Mouse (Mus musculus) cerebellum, adult 18-20 months (tissue): ENCODE data around the gene Prmt9.

Experiments
- DNase-seq, 2 experiments: peaks; one replicate each; pipeline ENCODE4 v3.0.0; 2021

Gene Prmt9

DNA sequence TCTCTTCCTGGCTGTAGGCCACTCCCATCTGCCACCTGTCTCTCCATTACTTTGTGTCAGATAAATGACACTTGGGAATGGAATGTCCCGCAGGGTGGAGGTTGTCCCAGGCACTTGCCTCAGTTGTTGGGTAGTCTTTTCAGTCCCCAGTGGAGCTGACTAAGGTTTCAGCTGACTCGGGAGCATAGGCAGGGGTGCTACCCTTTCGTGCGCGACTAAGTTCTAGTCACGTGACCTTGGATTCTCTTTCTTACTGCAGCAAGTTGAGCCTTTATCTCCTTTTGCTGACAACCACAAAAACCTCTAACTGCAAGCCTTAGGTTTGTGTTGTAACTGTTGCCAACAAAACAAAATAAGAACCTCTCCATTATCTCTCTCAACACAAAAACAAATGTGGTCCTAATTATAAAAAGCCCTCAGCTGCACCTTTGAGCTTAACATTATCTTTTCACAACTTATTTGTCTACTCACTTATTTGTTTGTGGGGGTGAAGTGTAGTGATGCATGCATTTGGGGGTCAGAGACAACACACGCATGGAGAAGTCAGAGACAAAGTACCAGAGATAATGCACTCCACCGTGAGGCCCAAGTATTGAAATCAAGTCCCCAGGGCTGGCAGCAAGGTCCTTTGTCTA, 14.7 kb upstream of the Prmt9 start:
- no peak for DNase-seq

DNA sequence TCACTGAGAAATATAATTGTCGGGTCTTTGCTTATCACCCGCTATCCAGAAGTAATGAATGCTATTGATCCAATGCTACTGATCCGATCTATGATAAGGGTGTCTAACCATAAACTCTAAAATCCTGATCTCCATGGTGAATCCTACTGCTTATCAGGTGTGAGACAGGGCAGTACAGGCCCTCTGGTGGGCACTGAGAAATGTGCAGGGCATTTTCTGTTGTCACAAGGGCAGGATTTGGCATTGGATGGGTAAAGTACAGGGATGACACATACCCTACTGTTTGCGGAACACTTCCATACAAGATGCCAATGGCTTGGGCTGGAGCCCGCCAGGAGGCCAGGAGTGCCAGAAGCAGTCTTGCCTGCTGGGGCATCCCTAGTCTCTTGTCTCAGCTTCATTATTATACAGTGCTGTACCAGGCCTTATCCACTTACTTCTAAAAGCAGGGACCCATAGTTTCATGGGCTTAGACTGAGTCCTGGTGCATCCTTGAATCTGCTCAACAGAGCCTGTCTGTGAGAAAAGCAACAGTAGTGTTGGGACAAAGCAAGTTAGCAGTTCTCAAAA, 14.1 kb upstream of the Prmt9 start:
- peak; percentile 76 to 81 for DNase-seq

DNA sequence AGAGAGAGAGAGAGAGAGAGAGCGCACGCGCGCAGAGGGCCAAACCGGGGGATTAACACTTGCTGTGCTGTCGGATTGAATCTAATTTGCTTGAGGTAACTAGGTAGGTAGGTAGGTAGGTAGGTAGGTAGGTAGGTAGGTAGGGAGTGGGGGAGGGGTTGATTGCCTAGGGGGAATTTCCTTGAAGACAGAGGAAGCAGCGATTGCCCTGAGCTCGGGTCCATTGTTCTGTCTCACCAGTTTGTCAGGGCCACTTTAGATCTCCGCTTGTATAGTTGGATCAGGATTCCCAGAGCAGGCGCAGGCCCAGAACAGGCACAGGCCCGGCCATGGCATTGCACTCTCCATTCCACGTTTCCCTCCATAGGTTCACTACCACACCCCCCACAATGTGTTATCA, 12.4 kb upstream of the Prmt9 start:
- no peak for DNase-seq

DNA sequence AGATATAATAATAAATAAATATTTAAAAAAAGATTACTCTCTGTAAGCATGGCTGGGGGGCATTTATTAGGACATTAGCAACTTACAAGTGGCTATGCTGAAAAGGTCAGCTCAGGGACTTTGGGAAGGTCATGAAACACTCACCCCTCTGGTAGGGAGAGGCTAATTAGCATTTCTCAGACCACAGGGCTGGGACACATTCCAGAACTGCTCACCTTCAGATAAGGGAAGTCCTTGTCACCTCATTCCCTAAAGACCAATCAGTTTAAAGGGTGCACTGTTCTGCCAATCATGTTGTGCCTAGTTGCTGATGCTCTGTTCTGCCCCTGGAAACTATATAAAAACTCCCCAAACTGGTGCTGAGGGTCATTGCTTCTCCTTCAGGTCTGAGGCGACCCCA, 10.9 kb upstream of the Prmt9 start:
- DNase-seq: no peak

DNA sequence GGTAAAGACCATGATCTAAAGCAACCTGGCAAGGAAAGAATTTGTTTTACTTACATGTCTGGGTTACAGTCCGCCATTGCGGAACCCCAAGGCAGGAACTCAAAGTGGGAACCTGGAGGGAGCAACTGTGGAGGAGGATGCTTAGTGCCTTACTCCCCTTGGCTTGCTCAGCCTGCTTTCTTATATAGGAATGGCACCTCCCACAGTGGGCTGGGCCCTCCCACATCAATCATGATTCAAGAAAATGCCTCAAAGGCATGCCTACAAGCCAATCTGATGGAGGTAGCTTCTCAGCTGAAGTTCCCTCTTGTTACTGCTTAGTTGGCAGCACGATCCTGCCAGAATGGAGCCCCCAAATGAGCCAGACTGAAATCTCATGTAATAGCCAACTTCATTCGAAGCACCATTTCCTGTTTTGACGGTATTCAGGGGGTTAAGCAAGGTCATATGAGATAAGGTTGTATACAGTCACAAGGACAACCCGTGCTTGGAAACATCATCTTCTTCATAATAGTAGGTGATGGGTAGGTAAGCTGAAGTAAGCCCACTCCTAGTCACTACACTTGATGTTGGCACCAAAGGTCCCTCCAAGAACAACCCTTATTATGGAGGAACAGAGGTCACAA, 5.9 kb upstream of the Prmt9 start:
- no peak for DNase-seq

DNA sequence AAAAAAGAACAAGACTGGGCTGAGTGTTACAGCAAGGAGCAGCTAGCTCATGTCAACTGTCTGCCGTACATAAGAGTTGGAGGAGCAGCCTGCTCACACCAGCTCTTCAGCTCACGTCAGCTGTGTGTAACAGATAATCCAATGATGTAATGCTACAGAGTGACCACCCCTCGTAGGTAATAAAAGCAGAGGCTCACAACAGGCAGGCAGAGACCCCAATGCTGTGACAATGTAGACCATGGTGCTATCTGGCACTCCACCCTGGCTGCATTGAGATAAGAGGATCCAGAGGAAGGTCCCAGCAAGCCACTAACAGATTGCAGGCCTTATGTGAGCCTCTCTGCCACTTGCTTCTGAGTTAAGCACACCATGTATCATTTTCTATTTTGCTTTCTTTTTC, 4.8 kb upstream of the Prmt9 start:
- no peak for DNase-seq

GRCm38 (mm10) chr8:77545616-77546015, 3.6 kb upstream of the Prmt9 start:
- no peak for DNase-seq

GRCm38 (mm10) chr8:77549881-77550580, 834 bp downstream of the Prmt9 start:
- peak; percentile 43 to 66 for DNase-seq

DNA sequence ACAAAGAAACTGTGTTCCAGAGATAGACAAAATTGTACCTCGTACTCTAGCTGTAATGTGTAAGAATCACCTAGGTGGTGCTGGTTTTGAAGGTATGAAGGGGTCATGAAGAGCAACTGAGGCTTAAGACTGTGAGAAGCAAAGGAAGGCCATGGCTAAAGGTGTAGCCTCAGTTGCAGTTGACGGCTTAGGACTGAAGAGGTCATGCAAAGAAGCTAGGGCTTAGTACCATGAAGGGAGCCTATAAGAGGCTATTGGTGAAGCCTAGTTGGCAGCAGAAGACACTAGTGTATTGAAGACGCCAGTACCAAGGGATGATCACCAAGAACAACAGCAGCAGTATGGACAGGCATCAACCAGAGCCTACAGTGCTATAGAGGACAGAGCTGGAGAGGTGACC, 3.3 kb downstream of the Prmt9 start:
- DNase-seq: no peak

DNA sequence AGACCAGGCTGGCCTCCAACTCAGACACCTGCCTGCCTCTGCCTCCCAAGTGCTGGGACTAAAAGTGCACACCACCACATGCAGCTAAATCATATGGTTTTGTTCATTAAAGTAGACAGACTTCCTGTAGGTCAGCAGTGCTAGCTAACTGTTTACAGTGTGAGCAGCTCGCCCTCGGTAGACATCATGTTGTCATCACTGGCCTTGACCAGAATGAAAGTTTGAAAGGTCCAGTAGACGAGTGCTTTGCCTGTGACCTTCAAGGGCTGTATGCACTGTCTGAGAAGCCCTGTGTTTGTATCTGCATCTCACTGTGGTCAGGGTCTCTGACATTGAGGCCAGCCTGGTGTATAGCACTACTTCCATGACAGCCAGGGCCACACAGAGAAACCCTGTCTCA, 12.2 kb downstream of the Prmt9 start:
- no peak for DNase-seq

DNA sequence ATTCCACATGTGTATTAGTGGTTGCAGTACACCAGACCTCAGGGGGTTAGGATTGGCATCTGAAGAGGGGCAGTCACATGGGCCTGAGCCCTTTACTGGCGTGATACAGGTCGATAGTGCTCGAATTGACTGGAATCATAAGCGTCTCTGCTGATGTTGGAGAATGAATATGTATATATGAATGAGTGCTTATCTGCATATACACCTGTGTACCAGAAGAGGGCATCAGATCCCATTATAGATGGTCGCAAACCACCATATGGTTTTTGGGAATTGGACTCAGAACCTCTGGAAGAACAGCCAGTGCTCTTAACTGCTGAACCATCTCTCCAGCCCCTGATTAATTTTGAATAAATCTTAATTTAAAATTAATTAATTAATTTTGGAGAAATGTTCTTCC, 25.0 kb downstream of the Prmt9 start:
- no peak for DNase-seq

GRCm38 (mm10) chr8:77577674-77578073, 28.5 kb downstream of the Prmt9 start:
- DNase-seq: no peak

DNA sequence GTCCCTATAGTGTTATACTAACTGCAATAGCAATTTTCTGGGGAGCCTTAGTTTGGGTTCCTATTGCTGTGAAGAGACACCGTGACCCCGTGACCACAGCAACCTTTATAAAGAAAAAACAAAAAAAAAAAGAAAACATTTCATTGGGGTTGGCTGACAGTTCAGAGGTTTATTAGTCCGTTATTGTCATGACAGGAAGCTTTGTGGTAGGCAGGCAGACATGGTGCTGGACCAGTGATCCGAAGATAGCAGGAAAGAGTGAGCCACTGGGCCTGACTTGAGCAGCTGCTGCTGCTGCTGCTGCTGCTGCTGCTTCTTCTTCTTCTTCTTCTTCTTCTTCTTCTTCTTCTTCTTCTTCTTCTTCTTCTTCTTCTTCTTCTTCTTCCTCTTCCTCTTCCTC, 35.0 kb downstream of the Prmt9 start:
- DNase-seq: no peak

DNA sequence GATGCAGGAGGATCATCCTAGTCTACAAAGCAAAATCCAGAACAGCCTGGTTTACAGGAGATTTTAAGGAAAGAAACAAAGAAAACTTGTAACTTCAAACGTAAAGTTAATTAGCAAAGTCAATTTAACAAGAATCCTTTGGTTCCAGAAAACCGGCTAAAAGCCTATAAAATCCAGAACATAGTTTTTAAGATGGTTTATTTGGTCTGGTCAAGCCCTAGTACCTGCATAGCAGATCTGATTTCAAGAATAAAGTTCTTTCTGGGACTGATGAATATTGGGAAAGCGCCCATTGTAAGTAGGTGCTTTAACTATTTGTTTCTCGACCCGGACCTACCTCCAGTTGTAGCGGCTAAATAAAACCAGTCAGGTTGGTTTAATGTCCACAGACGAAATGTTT, 60.4 kb downstream of the Prmt9 start:
- no peak for DNase-seq

- DNase-seq: peak; percentile 96 to 99
These were observed 61.3 kb downstream of the Prmt9 start, which contains the start of gene Tmem184c for GRCm38 (mm10) chr8:77610374-77610969. TSS of gene Tmem184c (minus strand) at chr8:77610698.

DNA sequence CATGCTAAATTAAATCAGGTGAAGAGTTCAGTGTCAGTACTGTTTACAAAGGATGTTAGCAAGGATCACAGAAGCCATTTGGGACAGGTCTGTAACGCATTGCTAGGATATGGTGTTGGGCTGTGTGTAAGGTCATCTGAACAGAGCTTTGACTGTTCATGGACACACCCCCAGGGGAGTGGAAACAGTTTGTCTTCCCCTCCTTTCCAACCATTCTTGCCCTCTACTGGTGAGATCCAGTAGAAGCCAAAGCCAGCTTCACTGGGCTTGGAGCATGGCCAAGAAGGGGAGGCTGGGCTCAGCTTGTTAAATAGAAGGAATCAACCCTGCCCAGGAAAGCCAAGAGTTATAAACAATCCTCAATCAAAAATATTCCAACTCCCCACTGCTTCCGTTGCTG, 68.7 kb downstream of the Prmt9 start:
- DNase-seq: no peak

DNA sequence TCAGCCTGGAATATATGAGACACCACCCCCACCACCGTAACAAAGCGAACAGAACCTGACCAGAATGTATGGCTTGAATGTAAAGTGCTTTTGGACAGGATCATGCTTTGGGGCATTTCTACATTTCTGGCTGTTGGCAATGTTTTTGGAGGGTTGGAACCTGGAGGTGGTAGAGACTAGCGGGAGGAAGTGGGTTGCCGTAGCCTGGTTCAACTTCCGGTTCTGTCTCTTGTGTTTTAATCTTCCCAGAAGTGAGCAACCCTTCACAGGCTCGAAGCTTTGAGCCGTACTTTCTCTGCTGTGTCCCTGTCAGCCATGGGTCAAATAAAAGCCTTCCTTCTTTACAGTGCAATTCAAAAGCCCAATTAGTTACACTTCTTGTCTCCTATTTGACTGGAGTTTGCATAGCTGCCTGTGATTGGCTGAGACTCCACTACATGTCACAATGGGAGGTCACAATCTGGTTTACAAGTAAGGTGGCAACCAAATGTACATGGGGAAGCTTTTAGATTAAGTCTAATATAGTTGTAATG, 74.5 kb downstream of the Prmt9 start:
- DNase-seq: no peak

- peak; percentile 61 to 70 for DNase-seq
These were observed 80.8 kb downstream of the Prmt9 start for GRCm38 (mm10) chr8:77629858-77630537.

DNA sequence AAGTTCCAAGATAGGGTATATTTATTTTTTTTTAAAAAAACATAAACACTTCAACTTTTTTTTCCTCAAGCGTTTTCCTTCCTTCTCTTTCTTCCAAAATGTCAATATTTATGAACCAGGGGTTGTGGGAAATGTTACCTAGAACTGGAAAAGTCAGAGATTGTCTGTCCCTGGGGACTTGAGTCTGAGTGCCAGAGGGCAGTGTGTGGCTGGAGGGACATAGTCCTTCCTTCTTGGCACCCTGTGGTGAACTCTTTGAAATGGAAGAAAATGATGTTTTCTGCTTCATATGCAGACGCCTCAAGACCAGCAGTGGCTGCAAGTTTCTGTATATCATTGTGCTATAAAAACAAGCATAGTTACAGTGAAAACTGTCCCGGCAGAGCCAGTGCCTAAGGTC, 81.5 kb downstream of the Prmt9 start:
- DNase-seq: no peak
